18 mouse cellular contexts compared by ENCODE assay signal in the genomic region with DNA sequence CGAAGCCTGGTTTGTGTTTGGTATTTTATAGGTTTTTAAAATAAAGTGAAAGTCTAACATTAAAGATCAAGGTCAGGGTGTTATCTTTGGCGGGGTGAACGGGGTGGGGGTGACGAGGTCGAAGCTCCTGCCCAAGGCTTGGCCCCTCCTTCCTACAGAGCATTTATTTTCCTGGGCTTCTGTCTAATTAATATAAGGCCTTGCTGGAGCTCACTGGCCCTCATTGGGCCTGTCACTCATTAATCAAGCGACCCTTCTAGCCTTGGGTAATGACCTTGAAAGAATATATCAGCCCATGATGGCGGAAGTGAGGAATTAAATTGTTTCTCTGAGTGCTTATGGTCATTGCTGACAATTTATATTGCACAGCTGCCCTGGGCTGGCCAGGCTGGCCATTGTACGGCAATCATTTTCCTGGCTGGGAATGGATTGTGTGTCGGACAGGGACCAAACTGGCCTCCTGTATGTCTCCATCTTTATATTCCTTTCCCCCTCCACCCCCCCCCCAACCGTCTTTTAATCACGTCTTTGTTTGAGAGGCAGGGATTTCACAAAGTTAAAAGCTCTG.
DNase-seq lines count a peak whose midpoint lies in the region; ATAC-seq and TF ChIP-seq lines count a peak whose summit lies in the region.
"Had no signal": no experiment of that assay in that cellular context is flagged by ENCODE, and none has a peak within 500 bp of the region (broad histone marks: within the 10 kb centered on the region; RNA-seq: fewer than 3 reads in every experiment).

No protein-coding gene starts in this region.

- no peaks in the 10 kb centered on the region for H3K9me3 ChIP-seq in hindbrain, embryonic 10.5 days
- no peaks in the 10 kb centered on the region for H3K9me3 ChIP-seq in hindbrain, postnatal 0 days (ENCODE audit: low read length)
- H3K9me3 ChIP-seq in midbrain, embryonic 10.5 days (replicated peaks), result no peaks in the 10 kb centered on the region
- H3K9me3 ChIP-seq in midbrain, postnatal 0 days (ENCODE audit: low read length), result no peaks in the 10 kb centered on the region
- no peaks in the 10 kb centered on the region for H3K9me3 ChIP-seq in embryonic facial prominence, embryonic 14.5 days (ENCODE audit: control insufficient read depth, low read length)
- H3K9me3 ChIP-seq: embryonic facial prominence, embryonic 15.5 days; hindbrain, embryonic 15.5 days; liver, embryonic 13.5 days had no signal

- no peak overlapping the region for H3K4me3 ChIP-seq in hindbrain, embryonic 10.5 days
- no peak overlapping the region for H3K4me3 ChIP-seq in hindbrain, postnatal 0 days (ENCODE audit: low read length)
- H3K4me3 ChIP-seq in midbrain, embryonic 10.5 days, result no peak overlapping the region
- H3K4me3 ChIP-seq in midbrain, postnatal 0 days (ENCODE audit: low read depth, low read length), result no peak overlapping the region
- H3K4me3 ChIP-seq in embryonic facial prominence, embryonic 14.5 days (ENCODE audit: low read depth, low read length), result no peak overlapping the region
- H3K4me3 ChIP-seq: embryonic facial prominence, embryonic 15.5 days; hindbrain, embryonic 15.5 days; layer of hippocampus, adult 2 months; liver, embryonic 13.5 days had no signal

- ATAC-seq in hindbrain, postnatal 0 days, result no peak
- ATAC-seq in midbrain, postnatal 0 days (ENCODE audit: low FRiP score), result no peak
- ATAC-seq in embryonic facial prominence, embryonic 14.5 days (ENCODE audit: low read depth), result peak; percentile 53; the same call in 1 of the 2 replicates
- ATAC-seq: CD4-positive, CD25-positive, alpha-beta regulatory T cell, adult 4 months; forebrain, embryonic 16.5 days had no signal

- H3K4me1 ChIP-seq in hindbrain, embryonic 10.5 days (replicated peaks), result peaks cover 10% of the 10 kb centered on the region
- no peaks in the 10 kb centered on the region for H3K4me1 ChIP-seq in hindbrain, postnatal 0 days (ENCODE audit: insufficient read depth, low read length)
- H3K4me1 ChIP-seq in midbrain, embryonic 10.5 days, result peaks cover 14% of the 10 kb centered on the region
- no peaks in the 10 kb centered on the region for H3K4me1 ChIP-seq in midbrain, postnatal 0 days (ENCODE audit: insufficient read depth, low read length)
- no peaks in the 10 kb centered on the region for H3K4me1 ChIP-seq in embryonic facial prominence, embryonic 14.5 days (ENCODE audit: control insufficient read depth, insufficient read depth, low read length)
- H3K4me1 ChIP-seq: embryonic facial prominence, embryonic 15.5 days; hindbrain, embryonic 15.5 days; liver, embryonic 13.5 days had no signal

- H3K36me3 ChIP-seq in hindbrain, embryonic 10.5 days, result no peaks in the 10 kb centered on the region
- no peaks in the 10 kb centered on the region for H3K36me3 ChIP-seq in hindbrain, postnatal 0 days (ENCODE audit: insufficient read depth, low read length)
- no peaks in the 10 kb centered on the region for H3K36me3 ChIP-seq in midbrain, embryonic 10.5 days
- no peaks in the 10 kb centered on the region for H3K36me3 ChIP-seq in midbrain, postnatal 0 days (ENCODE audit: insufficient read depth, low read length)
- no peaks in the 10 kb centered on the region for H3K36me3 ChIP-seq in embryonic facial prominence, embryonic 14.5 days (ENCODE audit: control insufficient read depth, insufficient read depth, low read length)
- H3K36me3 ChIP-seq: embryonic facial prominence, embryonic 15.5 days; hindbrain, embryonic 15.5 days; liver, embryonic 13.5 days had no signal

- no peaks in the 10 kb centered on the region for H3K27me3 ChIP-seq in hindbrain, embryonic 10.5 days (ENCODE audit: insufficient read depth, poor library complexity, severe bottlenecking)
- H3K27me3 ChIP-seq in hindbrain, postnatal 0 days (ENCODE audit: insufficient read depth, low read length), result no peaks in the 10 kb centered on the region
- H3K27me3 ChIP-seq in midbrain, embryonic 10.5 days (ENCODE audit: low read depth, poor library complexity, severe bottlenecking), result no peaks in the 10 kb centered on the region
- H3K27me3 ChIP-seq in midbrain, postnatal 0 days (ENCODE audit: insufficient read depth, low read length), result no peaks in the 10 kb centered on the region
- H3K27me3 ChIP-seq in embryonic facial prominence, embryonic 14.5 days (replicated peaks; ENCODE audit: control insufficient read depth, insufficient read depth, low read length), result no peaks in the 10 kb centered on the region
- H3K27me3 ChIP-seq: embryonic facial prominence, embryonic 15.5 days; hindbrain, embryonic 15.5 days; liver, embryonic 13.5 days had no signal

- TF ChIP-seq CTCF in hindbrain, postnatal 0 days (IDR thresholded peaks at IDR 0.05; ENCODE audit: low read depth), result no peak
- TF ChIP-seq CTCF in midbrain, postnatal 0 days (IDR thresholded peaks at IDR 0.05), result no peak

- no peak overlapping the region for H3K4me2 ChIP-seq in hindbrain, postnatal 0 days (ENCODE audit: low read depth, low read length)
- H3K4me2 ChIP-seq in midbrain, postnatal 0 days (ENCODE audit: low read depth, low read length, poor library complexity, severe bottlenecking), result no peak overlapping the region
- no peak overlapping the region for H3K4me2 ChIP-seq in embryonic facial prominence, embryonic 14.5 days (ENCODE audit: low read depth, low read length)
- H3K4me2 ChIP-seq: embryonic facial prominence, embryonic 15.5 days; hindbrain, embryonic 15.5 days; liver, embryonic 13.5 days; midbrain, embryonic 11.5 days had no signal

- H3K9ac ChIP-seq in hindbrain, postnatal 0 days (replicated peaks; ENCODE audit: low read length), result no peak overlapping the region
- no peak overlapping the region for H3K9ac ChIP-seq in midbrain, postnatal 0 days (replicated peaks; ENCODE audit: low read length, poor library complexity, severe bottlenecking)
- no peak overlapping the region for H3K9ac ChIP-seq in embryonic facial prominence, embryonic 14.5 days (ENCODE audit: low read depth, low read length)
- H3K9ac ChIP-seq: embryonic facial prominence, embryonic 15.5 days; hindbrain, embryonic 15.5 days; liver, embryonic 13.5 days had no signal

- peak overlapping the region; percentile 35; the same call in 1 of the 2 replicates for H3K27ac ChIP-seq in hindbrain, embryonic 10.5 days
- H3K27ac ChIP-seq in hindbrain, postnatal 0 days, result no peak overlapping the region
- H3K27ac ChIP-seq in midbrain, embryonic 10.5 days (replicated peaks), result peak overlapping the region; percentile 49
- H3K27ac ChIP-seq in midbrain, postnatal 0 days (ENCODE audit: low read depth, low read length), result no peak overlapping the region
- no peak overlapping the region for H3K27ac ChIP-seq in embryonic facial prominence, embryonic 14.5 days (replicated peaks; ENCODE audit: low read depth, low read length)
- H3K27ac ChIP-seq: embryonic facial prominence, embryonic 15.5 days; hindbrain, embryonic 15.5 days; layer of hippocampus, adult 2 months; liver, embryonic 13.5 days had no signal

- no peak for DNase-seq in hindbrain, embryonic 10.5 days (ENCODE audit: low spot score)
- DNase-seq in hindbrain, postnatal 0 days (ENCODE audit: low spot score), result no peak
- DNase-seq in midbrain, embryonic 10.5 days (ENCODE audit: low spot score), result no peak
- no peak for DNase-seq in midbrain, postnatal 0 days (ENCODE audit: low spot score)
- no peak for DNase-seq in embryonic facial prominence, embryonic 14.5 days (ENCODE audit: low spot score)
- DNase-seq in retina, embryonic 14.5 days (ENCODE audit: low spot score), result peak; percentile 59
- no peak for DNase-seq in spleen, postnatal 36 days (ENCODE audit: low spot score in 2 of 2)
- no peak for DNase-seq in frontal cortex, postnatal 25 days (ENCODE audit: low spot score in 2 of 2)
- DNase-seq: cerebellum, postnatal 10 days; liver, embryonic 13.5 days; lung, postnatal 14 days; thymus, postnatal 36 days had no signal

- WGBS in hindbrain, embryonic 10.5 days, result 68% methylated on average over 11 of the region's 11 CpGs
- 55% methylated on average over 11 of the region's 11 CpGs for WGBS in hindbrain, postnatal 0 days
- WGBS in midbrain, embryonic 10.5 days, result 68% methylated on average over 11 of the region's 11 CpGs
- 64% methylated on average over 11 of the region's 11 CpGs for WGBS in midbrain, postnatal 0 days
- 59% methylated on average over 11 of the region's 11 CpGs for WGBS in embryonic facial prominence, embryonic 14.5 days

Comparison
In these comparisons a context has a peak if more than half of its experiments do, and no peak if none do; other contexts are left out.
1. H3K27ac ChIP-seq: peak in hindbrain, embryonic 10.5 days (single experiment) and midbrain, embryonic 10.5 days (single experiment); none in hindbrain, postnatal 0 days (single experiment), midbrain, postnatal 0 days (single experiment) and embryonic facial prominence, embryonic 14.5 days (single experiment).